8 mouse cellular contexts compared by ENCODE assay signal in genomic region chr12:40199302-40199701, GRCm38 (mm10). TPM values are rescaled to one million over a fixed set of nuclear protein-coding genes. Genes with fewer than 3 reads are reported as not detected.
DNase-seq lines count a peak whose midpoint lies in the region; ATAC-seq and TF ChIP-seq lines count a peak whose summit lies in the region.

Lsmem1 (minus strand) TSS chr12:40199490.

- H3K4me1 ChIP-seq in kidney, embryonic 16.5 days (ENCODE audit: insufficient read depth, low read length) = no peaks in the 10 kb centered on the region
- H3K4me1 ChIP-seq in kidney, embryonic 15.5 days = no peaks in the 10 kb centered on the region
- no peaks in the 10 kb centered on the region for H3K4me1 ChIP-seq in hindbrain, postnatal 0 days (ENCODE audit: insufficient read depth, low read length)

- intact Hi-C loops in gastrocnemius, postnatal 14 days (cut with DNase I; ENCODE audit: low total_unique reads) = no loop called here

- H3K27me3 ChIP-seq in kidney, embryonic 16.5 days (ENCODE audit: insufficient read depth, low read length) = no peaks in the 10 kb centered on the region
- no peaks in the 10 kb centered on the region for H3K27me3 ChIP-seq in kidney, embryonic 15.5 days
- no peaks in the 10 kb centered on the region for H3K27me3 ChIP-seq in hindbrain, postnatal 0 days (ENCODE audit: insufficient read depth, low read length)

- peak; percentile 13 for DNase-seq in gastrocnemius, postnatal 14 days
- DNase-seq in hindbrain, postnatal 0 days (ENCODE audit: low spot score) = peak; percentile 18
- DNase-seq in urinary bladder, postnatal 25 days (ENCODE audit: low spot score) = no peak
- no peak for DNase-seq in retina, postnatal 1 day
- DNase-seq in cerebellum, postnatal 14 days = no peak

- WGBS in kidney, embryonic 16.5 days = 71% methylated on average over 8 of the region's 8 CpGs
- whole genome bisulfite sequencing in kidney, embryonic 15.5 days = 77% methylated on average over 8 of the region's 8 CpGs
- WGBS in hindbrain, postnatal 0 days = 77% methylated on average over 8 of the region's 8 CpGs

- H3K27ac ChIP-seq in kidney, embryonic 16.5 days (ENCODE audit: low read length) = no peak within 1 kb of the TSS
- no peak within 1 kb of the TSS for H3K27ac ChIP-seq in kidney, embryonic 15.5 days
- no peak within 1 kb of the TSS for H3K27ac ChIP-seq in hindbrain, postnatal 0 days

- TF ChIP-seq CTCF in hindbrain, postnatal 0 days (IDR thresholded peaks at IDR 0.05; ENCODE audit: low read depth) = no peak

- H3K4me3 ChIP-seq in kidney, embryonic 16.5 days (ENCODE audit: low read length) = no peak within 1 kb of the TSS
- no peak within 1 kb of the TSS for H3K4me3 ChIP-seq in kidney, embryonic 15.5 days (replicated peaks)
- no peak within 1 kb of the TSS for H3K4me3 ChIP-seq in hindbrain, postnatal 0 days (ENCODE audit: low read length)

- 0 out of 2 replicates have a peak within 1 kb of the TSS, but pooled peaks have one; percentile 2 for H3K4me2 ChIP-seq in kidney, embryonic 16.5 days (replicated peaks; ENCODE audit: low read depth, low read length)
- no peak within 1 kb of the TSS for H3K4me2 ChIP-seq in kidney, embryonic 15.5 days
- H3K4me2 ChIP-seq in hindbrain, postnatal 0 days (ENCODE audit: low read depth, low read length) = no peak within 1 kb of the TSS

- peaks cover 17% of the 10 kb centered on the region for H3K36me3 ChIP-seq in kidney, embryonic 16.5 days (ENCODE audit: insufficient read depth, low read length)
- peaks cover 32% of the 10 kb centered on the region for H3K36me3 ChIP-seq in kidney, embryonic 15.5 days
- H3K36me3 ChIP-seq in hindbrain, postnatal 0 days (ENCODE audit: insufficient read depth, low read length) = peaks cover 27% of the 10 kb centered on the region

- H3K9ac ChIP-seq in kidney, embryonic 16.5 days (replicated peaks; ENCODE audit: low read length) = no peak within 1 kb of the TSS
- no peak within 1 kb of the TSS for H3K9ac ChIP-seq in kidney, embryonic 15.5 days
- H3K9ac ChIP-seq in hindbrain, postnatal 0 days (replicated peaks; ENCODE audit: low read length) = no peak within 1 kb of the TSS

- H3K9me3 ChIP-seq in kidney, embryonic 16.5 days (ENCODE audit: low read length) = no peaks in the 10 kb centered on the region
- no peaks in the 10 kb centered on the region for H3K9me3 ChIP-seq in kidney, embryonic 15.5 days (replicated peaks)
- H3K9me3 ChIP-seq in hindbrain, postnatal 0 days (ENCODE audit: low read length) = no peaks in the 10 kb centered on the region

- ATAC-seq in kidney, embryonic 16.5 days (ENCODE audit: low FRiP score, low TSS enrichment) = no peak
- ATAC-seq in kidney, embryonic 15.5 days (replicated peaks; ENCODE audit: low FRiP score) = no peak; the same call in 1 of the 2 replicates
- peak; percentile 31 for ATAC-seq in CD4-positive, CD25-positive, alpha-beta regulatory T cell, adult 4 months
- 0 out of 2 replicates have a peak, but pooled peaks have one; percentile 40 for ATAC-seq in hindbrain, postnatal 0 days

RNA-seq across cellular contexts. Expression of gene Lsmem1, which starts in this region (rescaled TPM):
- 0.21 and 0.23 TPM in 2 replicates for polyA plus RNA-seq in kidney, embryonic 16.5 days (2015; fragmentation: Nextera tagmentation; extraction: Ambion mirVana)
- 0.17 and 0.24 TPM in 2 replicates for polyA plus RNA-seq in kidney, embryonic 15.5 days (2015; fragmentation: Nextera tagmentation; extraction: Ambion mirVana)
- not detected for polyA plus RNA-seq in CD4-positive, CD25-positive, alpha-beta regulatory T cell, adult 4 months (2017; shearing (Covaris generic))
- 10 to 100 TPM; 36.3 to 50.2 TPM for total RNA-seq in gastrocnemius, postnatal 14 days (2021)
- total RNA-seq in hindbrain, postnatal 0 days (2014; rRNA removed) = not detected in 2 replicates
- 0.09 and 0.24 TPM in 2 replicates for polyA plus RNA-seq in hindbrain, postnatal 0 days (2015; fragmentation: Nextera tagmentation; extraction: Ambion mirVana)

Comparison
In these comparisons a context has a peak if more than half of its experiments do, and no peak if none do; other contexts are left out.
1. RNA of gene Lsmem1 (total RNA-seq): 36.3 to 50.2 TPM in gastrocnemius, postnatal 14 days; not detected in hindbrain, postnatal 0 days; every median in the first group is over 10 times any median in the second.
2. Peak in ATAC-seq in CD4-positive, CD25-positive, alpha-beta regulatory T cell, adult 4 months; RNA of the gene not detected or under 1 TPM.
3. Peak in DNase-seq and ATAC-seq in hindbrain, postnatal 0 days; RNA of the gene not detected or under 1 TPM.